Mouse (Mus musculus) liver, postnatal 0 days (tissue): Measurements from ENCODE around the gene Trpc4ap.

Source experiments
- CTCF ChIP-seq: sonication (generic); IDR thresholded peaks from 2 replicates; pipeline ENCODE4 v1.5.1; 2016; ENCODE audit warnings: antibody characterized with exemption, low read depth
- EP300 ChIP-seq: IDR thresholded peaks from 2 replicates; pipeline ENCODE4 v1.6.1; 2016; ENCODE audit warnings: antibody characterized with exemption, low read depth, mild to moderate bottlenecking

DNA sequence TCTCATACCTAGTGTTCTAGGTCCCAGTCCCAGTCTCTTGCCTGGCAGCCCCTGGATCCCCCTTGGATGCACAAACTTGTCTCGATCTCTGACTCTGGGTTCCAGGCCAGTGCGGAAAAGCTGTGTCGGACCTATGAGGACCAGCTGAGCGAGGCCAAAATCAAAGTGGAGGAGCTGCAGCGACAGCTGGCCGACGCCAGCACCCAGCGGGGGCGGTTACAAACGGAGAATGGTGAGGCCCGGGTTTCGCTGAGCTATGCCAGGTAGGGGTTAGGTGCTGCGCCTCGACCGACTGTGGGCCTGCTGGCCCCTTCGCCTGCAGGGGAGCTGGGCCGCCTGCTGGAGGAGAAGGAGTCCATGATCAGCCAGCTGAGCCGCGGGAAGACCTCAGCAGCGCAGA lies 62.0 kb downstream of the Trpc4ap start:
- TF ChIP-seq CTCF (no peak), EP300 (no peak)
